Mouse (Mus musculus) layer of hippocampus, adult 8-10 months (tissue): ENCODE measurements at regions not wholly inside any gene's neighbourhood (a gene's known extent, or its start where the extent isn't known, plus 50 kb on each side); places are given as distances from the start of the nearest gene placed in this dataset.

Experiments
- DNase-seq, 2 experiments: peaks; one replicate each; pipeline ENCODE4 v3.0.0; 2022; ENCODE audit warnings: low spot score in 2 of 2

- no peak for DNase-seq
Measured at GRCm38 (mm10) chr2:137827814-137828374, 428.5 kb upstream of the Btbd3 start.

DNA sequence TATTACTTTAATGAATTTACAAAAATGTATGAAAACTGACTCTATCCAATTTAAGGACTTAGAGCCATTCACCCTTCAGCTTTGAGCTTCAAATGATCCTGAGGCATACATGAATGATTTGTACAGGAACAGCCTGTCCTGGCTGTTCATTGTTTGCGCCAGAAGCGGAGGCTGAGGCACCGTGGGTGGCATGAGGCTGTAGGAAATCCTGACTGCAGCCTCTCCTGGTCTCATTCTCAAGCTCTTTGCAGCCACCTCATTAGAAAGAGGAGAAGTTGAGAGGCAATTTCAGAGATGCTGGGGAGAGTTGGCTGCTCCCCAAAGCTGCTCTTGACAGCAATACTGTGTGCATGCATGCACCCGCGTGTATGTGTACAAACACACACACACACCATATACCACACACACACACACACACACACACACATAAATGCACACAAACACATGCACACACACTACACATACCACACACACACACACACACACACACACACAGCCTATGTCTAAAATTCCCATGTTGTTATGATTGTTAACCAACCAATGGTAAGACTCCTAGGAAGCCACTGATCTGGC, 434.9 kb upstream of the Btbd3 start:
- peak; percentile 31 to 52 for DNase-seq

- DNase-seq, result no peak
Measured at GRCm38 (mm10) chr2:137814945-137815344, 441.4 kb upstream of the Btbd3 start.

DNA sequence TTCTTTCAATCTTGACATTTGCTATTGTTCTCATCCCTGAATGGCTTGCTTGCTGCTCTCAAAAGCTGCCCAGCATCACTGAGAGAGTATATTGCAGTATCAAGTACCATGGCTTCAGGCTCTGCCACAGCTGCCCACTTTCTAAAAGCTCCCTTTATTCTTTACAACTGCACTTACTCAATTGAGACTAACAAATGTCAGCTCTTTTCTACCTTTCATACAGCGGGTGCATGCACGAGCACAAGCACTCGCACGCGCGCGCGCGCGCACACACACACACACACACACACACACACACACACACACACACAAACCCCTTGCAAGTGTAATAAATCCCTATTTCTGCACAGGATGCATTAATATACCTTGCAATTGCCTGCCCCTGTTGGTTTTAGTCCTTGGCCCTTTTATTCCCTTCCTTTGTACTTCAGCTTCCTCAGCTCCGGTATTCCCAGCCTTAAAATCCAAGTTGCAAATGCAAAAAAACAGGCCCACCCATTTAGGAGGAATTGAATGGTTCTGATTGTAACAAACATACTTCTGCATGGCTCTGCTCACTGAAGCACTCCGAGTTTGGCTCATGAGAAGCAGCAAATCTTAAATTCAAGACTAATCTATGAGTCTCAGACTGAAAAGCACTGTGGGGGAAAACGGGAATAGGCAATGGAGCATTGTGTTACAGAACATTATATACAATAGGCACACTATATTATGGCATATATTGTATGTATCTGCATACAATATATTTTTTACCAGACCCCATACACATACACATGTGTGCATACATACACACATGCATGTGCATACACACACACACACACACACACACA, 447.7 kb upstream of the Btbd3 start:
- DNase-seq, result no peak

DNA sequence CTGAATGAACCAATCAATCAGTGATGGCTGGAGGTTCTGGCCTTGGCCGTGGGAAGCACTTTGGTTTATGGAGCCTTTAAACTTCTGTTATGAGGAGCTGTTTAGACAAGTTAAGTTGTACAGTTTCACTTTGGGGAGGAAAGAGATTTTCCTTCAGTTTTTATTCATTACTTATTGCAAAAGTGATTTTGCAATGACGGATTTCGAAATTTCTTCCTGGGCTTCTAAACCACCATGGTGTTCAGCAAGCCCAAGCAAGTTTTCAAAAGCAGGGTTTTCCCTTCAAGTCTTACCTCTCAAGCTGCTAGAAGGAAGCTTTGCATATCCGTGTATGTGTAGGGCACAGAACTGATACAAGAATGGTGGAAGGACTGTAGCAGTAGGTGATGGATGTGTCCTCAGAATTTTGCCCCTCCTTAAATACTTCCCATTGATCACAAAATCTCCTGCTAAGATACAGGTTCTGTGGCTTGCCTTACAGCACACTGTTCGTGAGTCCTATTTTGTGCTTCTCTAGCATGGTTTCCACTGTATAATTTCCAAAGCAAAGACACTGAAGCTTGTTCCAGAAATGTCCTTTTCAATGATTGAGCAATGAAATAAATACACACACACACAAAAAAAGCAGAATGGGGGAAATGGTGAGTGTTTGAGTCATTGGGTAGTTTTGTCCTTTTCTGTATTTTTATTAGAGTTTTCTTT, 448.6 kb upstream of the Btbd3 start:
- no peak for DNase-seq

- DNase-seq, result no peak
Measured at GRCm38 (mm10) chr2:137794841-137795240, 461.5 kb upstream of the Btbd3 start.

- DNase-seq, result no peak
Measured at GRCm38 (mm10) chr2:137784091-137784490, 472.3 kb upstream of the Btbd3 start.

- no peak for DNase-seq
Measured at GRCm38 (mm10) chr2:137777430-137777829, 478.9 kb upstream of the Btbd3 start.

DNA sequence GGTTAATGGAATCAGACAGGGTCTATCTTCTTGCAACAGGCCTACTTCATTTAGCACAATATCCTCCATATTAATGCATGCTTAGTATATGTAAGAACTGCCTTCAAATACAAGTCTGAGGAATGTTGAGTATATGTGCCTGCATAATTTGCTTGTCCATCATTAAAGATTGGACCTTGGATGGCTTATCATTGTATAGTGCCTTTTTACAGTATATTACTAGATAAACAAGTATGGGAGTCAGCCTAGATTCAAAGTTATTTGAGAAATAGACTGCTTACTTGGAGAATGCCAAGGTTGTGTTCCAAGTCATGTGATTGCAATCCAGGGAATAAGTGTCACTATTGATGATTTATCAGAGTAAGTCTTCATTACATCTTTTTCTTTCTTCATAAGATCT, 491.6 kb upstream of the Btbd3 start:
- no peak for DNase-seq

DNA sequence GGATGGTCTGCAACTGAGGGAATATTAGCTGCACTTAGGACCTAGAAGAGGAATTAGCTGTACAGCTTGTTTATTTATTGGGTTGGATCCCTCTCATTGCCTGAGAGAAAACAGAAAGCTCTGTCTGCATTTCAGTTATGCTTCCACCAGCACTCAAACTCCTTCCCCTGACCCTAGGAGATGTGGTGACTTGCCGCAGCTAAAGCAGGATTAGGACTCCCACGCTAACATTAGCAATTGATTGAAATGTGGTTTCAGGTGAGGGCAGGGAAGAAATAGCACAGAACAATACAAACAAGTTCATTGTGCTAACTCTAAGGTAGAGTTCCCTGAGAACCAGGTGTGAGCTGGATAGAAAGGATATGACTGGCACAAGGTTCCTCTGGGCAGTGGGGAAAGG, 496.9 kb upstream of the Btbd3 start:
- no peak for DNase-seq

DNA sequence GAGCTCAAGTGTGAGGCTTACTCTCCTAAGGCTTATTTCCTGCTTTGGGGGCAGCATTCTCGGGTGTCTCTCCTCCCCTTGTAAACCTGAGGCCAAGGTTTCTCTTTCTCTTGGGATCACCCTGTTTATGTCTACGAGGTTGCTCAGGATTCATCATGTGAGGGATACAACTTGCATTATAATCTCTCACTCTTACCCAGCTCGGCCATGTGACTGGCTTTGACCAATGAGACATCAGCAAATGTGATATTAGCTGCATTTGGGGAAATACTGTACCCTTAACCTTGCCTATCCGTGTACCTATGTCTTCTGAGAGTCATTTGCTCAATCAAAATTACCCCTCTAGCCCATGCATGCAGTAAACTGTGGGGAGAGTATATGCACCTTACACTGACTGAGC, 498.0 kb upstream of the Btbd3 start:
- DNase-seq, result no peak

DNA sequence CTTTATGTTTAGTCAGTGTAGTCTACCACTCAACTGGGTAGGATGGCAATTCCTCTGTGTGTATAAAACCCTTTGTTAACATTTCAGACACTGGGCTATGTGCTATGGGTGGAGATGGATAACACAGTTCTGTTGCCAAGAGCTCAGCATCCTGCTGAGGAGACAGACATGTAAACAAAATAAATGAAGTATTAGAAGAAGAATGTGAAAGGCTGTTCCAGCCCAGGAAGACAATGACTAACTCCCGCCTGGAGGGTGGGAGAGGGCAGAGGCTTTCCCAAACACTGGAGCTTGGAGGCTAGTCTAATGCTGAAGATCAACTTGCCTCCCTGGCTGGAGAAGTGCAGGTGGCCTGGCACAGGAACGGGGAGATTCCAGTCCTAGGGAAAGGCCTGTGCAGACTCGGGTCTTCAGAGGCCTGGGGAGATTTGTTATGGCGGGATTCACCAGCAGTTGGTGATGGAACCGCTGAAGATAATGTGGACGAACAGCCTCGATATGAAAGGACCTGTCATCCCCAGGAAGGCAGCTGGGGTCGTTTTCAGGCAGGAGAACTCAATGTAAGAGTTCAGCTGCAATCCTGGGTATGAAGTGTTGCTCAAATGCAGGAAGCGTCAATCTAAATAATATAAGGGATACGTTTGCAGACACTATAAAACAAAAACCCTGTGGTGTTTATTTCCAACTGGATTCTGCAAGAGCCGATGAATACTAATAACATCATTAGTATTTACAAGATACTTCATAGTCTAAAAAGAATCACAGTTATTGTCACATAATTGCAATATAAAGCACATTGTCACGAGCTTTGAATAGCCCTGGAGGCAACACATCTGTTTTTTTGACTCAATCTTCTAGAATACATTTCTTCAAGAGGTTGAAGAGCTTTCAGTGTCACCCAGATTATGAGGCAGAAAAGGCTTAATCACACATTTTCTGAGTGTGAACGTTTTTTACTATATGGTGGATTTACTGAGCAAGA, 498.8 kb upstream of the Btbd3 start:
- no peak for DNase-seq

DNA sequence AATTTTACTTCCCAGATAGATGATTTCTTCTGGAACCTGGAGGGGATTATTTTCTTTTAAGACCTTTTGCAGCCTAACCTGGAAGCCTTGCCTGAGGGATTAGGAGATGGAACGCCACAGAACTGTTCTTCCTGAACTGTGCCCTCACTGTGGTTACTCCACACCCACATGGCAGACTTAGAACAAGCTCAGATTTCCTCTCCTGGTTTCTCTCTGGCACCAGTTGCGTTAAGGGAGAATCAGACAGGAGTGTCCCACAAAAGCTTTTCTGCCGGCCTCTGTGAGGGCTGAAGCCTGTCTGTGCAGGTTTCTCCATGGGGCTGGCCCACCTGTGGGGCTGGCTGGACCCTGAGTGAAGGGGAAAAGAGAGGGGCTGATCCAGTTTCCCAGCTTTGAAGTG, 500.1 kb upstream of the Btbd3 start:
- no peak for DNase-seq

DNA sequence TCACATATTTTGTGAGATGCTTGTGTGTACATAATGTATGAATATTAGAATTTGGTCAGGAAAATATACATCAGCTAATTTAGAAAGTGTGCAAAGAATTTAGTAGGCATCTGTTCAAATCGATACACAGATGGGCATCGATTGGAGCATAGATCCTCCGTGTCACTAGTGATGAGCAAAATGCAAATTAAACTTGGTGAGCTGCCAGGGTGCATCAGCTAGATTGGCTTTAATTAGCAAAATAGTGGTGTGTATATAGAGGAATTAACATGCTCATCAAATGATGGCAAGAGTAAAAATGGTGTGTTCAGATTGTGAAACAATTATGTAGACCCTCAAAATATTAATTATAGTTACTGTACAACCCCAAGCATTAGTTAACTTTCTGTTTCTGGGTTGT, 501.9 kb upstream of the Btbd3 start:
- DNase-seq, result peak in 1 of 2 experiments; percentile 7

- peak in 1 of 2 experiments; percentile 31 for DNase-seq
Measured at GRCm38 (mm10) chr2:137732410-137732809, 524.0 kb upstream of the Btbd3 start.

DNA sequence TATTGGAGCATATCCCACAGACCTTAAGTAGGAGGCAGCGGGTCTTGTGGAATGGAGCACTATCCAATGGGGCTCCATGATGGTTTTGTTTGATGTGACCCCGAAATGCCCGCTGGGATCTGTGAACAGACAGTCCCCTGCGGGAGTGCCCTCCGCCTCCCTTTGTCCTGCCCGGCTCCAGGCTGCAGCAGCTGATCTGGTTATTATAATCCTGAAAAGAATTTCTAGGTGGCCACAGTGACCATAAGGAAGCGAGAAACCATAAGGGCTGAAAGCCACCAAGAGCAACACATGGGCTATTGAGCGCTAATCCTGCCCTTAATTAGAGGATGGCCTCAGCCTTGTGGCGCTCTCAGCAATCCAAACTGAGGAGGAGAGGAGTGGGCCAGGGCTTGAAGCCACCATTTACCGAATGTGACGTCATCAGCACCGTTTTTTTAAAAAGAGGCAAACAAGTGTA, 525.9 kb upstream of the Btbd3 start:
- no peak for DNase-seq

- DNase-seq, result peak; percentile 40 to 48
Measured at GRCm38 (mm10) chr2:137729871-137730270, 526.5 kb upstream of the Btbd3 start.

GRCm38 (mm10) chr2:137729207-137729606, 527.2 kb upstream of the Btbd3 start:
- no peak for DNase-seq

DNA sequence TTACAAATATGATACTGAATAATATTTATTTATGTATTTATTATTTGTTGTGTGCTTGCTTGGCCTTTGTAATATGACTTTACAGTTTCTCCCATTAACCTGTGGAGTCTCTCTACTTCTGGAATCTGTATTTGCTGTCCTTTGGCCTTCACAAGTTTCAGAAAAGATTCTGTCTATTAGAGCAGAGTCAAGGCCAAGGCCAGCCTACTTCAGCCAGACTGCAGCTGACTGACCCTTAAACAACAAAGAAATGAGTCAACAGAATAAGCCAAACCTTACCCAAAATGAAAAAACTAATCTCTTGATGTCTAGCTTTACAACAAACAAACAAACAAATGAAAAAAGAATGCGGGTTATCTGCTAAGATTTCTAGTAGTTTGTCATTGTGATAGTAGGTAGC, 532.7 kb upstream of the Btbd3 start:
- no peak for DNase-seq

DNA sequence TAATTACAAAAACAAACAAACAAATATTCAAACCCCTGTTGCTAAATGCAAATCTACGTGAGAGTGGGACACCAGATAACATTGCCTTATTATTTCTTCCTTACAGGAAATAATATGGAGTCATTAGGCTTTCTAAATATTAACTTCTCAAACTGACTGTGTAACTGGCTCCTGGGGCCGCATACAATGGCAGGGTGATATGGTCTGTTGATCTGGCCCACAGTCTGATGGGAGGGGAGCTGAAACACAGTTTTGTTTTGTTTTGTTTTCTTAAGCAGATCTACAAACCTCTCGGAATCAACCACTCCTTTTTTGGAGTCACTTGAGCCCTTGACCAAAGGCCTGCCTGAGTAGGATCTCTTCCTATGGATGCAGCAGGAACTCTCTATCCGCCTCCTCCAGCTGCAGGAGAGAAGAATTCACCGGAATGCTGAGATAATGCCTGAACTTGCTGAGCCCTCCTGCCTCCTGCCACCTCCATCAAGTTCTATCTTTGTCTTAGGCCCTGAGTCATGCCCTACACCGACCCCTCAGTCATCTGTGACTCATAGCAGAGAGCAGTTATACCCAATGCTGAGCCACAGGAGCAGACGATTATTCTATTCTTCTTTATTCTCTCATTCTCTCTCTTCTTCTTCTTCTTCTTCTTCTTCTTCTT, 534.5 kb upstream of the Btbd3 start:
- DNase-seq, result no peak
